Mouse (Mus musculus): ENCODE measurements around the gene Mfsd2b. TPM values are rescaled to one million over a fixed set of nuclear protein-coding genes. Genes with fewer than 3 reads are reported as not detected.
"Not testable (repeated sequence)": the region's sequence is repeated elsewhere in the genome, so short reads cannot be mapped to it uniquely, and the experiment has no call there.

Gene Mfsd2b
- polyA plus RNA-seq, 1 experiment from 2014 or later, result 0.97 TPM

GRCm38 (mm10) chr12:4905946-4906345 lies 31.8 kb upstream of the Mfsd2b start:
- no peak overlapping the region for H3K27ac ChIP-seq
- WGBS, result 64% methylated on average over 7 of the region's 7 CpGs
- no peaks in the 10 kb centered on the region for H3K27me3 ChIP-seq
- H3K4me3 ChIP-seq, result 0 out of 2 replicates have a peak overlapping the region, but pooled peaks have one; percentile 69
- no peak for ATAC-seq
- H3K4me1 ChIP-seq, result peaks cover 3% of the 10 kb centered on the region; the same call in 1 of the 2 replicates
- no peaks in the 10 kb centered on the region for H3K9me3 ChIP-seq (replicated peaks)
- no peak overlapping the region for H3K9ac ChIP-seq
- peak overlapping the region; percentile 78; the same call in 1 of the 2 replicates for H3K4me2 ChIP-seq
- H3K36me3 ChIP-seq (ENCODE audit: poor library complexity, severe bottlenecking), result peaks cover 9% of the 10 kb centered on the region; the same call in 1 of the 2 replicates

- no peaks in the 10 kb centered on the region for H3K4me1 ChIP-seq
- 89% methylated on average over 5 of the region's 5 CpGs for WGBS
- H3K27ac ChIP-seq, result no peak overlapping the region
- no peak for ATAC-seq
- H3K27me3 ChIP-seq, result no peaks in the 10 kb centered on the region
- no peak overlapping the region for H3K4me3 ChIP-seq
- H3K36me3 ChIP-seq (ENCODE audit: poor library complexity, severe bottlenecking), result peaks cover 28% of the 10 kb centered on the region
- H3K9me3 ChIP-seq (replicated peaks), result no peaks in the 10 kb centered on the region
- H3K9ac ChIP-seq, result no peak overlapping the region
- no peak overlapping the region for H3K4me2 ChIP-seq
These were observed 23.9 kb upstream of the Mfsd2b start for GRCm38 (mm10) chr12:4898024-4898423.

- WGBS, result 91% methylated on average over 1 of the region's 1 CpGs
- H3K9me3 ChIP-seq (replicated peaks), result no peaks in the 10 kb centered on the region
These were observed 15.7 kb upstream of the Mfsd2b start for GRCm38 (mm10) chr12:4889891-4890290.

GRCm38 (mm10) chr12:4889251-4889650 lies 15.1 kb upstream of the Mfsd2b start:
- Histone ChIP-seq H3K4me2 (no peak overlapping the region), H3K36me3 (ENCODE audit: poor library complexity, severe bottlenecking) (peaks cover 38% of the 10 kb centered on the region), H3K9ac (no peak overlapping the region), H3K4me3 (no peak overlapping the region), H3K9me3 (replicated peaks) (no peaks in the 10 kb centered on the region), H3K27me3 (no peaks in the 10 kb centered on the region), H3K27ac (no peak overlapping the region), H3K4me1 (no peaks in the 10 kb centered on the region)
- 98% methylated on average over 2 of the region's 2 CpGs for WGBS
- ATAC-seq, result no peak

More at GRCm38 (mm10) chr12:4889891-4890290, 15.7 kb upstream of the Mfsd2b start:
- Histone ChIP-seq H3K27ac (no peak overlapping the region), H3K36me3 (ENCODE audit: poor library complexity, severe bottlenecking) (peaks cover 33% of the 10 kb centered on the region), H3K4me2 (no peak overlapping the region), H3K4me1 (no peaks in the 10 kb centered on the region), H3K9ac (no peak overlapping the region), H3K4me3 (no peak overlapping the region), H3K27me3 (no peaks in the 10 kb centered on the region)
- no peak for ATAC-seq

- no peak overlapping the region for H3K4me2 ChIP-seq
- no peaks in the 10 kb centered on the region for H3K27me3 ChIP-seq
- no peaks in the 10 kb centered on the region for H3K4me1 ChIP-seq
- H3K36me3 ChIP-seq (ENCODE audit: poor library complexity, severe bottlenecking), result peaks cover 34% of the 10 kb centered on the region
- no peak for ATAC-seq
- H3K9me3 ChIP-seq (replicated peaks), result no peaks in the 10 kb centered on the region
- no peak overlapping the region for H3K4me3 ChIP-seq
- H3K27ac ChIP-seq, result no peak overlapping the region
- no peak overlapping the region for H3K9ac ChIP-seq
These were observed 14.6 kb upstream of the Mfsd2b start for GRCm38 (mm10) chr12:4888739-4889138.

GRCm38 (mm10) chr12:4886581-4886980 lies 12.4 kb upstream of the Mfsd2b start:
- 99% methylated on average over 4 of the region's 4 CpGs for WGBS
- H3K9me3 ChIP-seq (replicated peaks); ATAC-seq: not testable (repeated sequence)

GRCm38 (mm10) chr12:4885062-4885461 lies 10.9 kb upstream of the Mfsd2b start:
- Histone ChIP-seq H3K27me3 (no peaks in the 10 kb centered on the region), H3K9ac (no peak overlapping the region), H3K4me2 (no peak overlapping the region), H3K36me3 (ENCODE audit: poor library complexity, severe bottlenecking) (peaks cover 21% of the 10 kb centered on the region), H3K9me3 (replicated peaks) (no peaks in the 10 kb centered on the region), H3K27ac (no peak overlapping the region), H3K4me3 (no peak overlapping the region), H3K4me1 (no peaks in the 10 kb centered on the region)
- ATAC-seq, result no peak
- 84% methylated on average over 1 of the region's 1 CpGs for WGBS

More at GRCm38 (mm10) chr12:4886581-4886980, 12.4 kb upstream of the Mfsd2b start:
- H3K27me3 ChIP-seq, H3K27ac ChIP-seq, H3K4me1 ChIP-seq, H3K9ac ChIP-seq, H3K4me3 ChIP-seq, H3K4me2 ChIP-seq: not testable (repeated sequence)
- peaks cover 30% of the 10 kb centered on the region for H3K36me3 ChIP-seq (ENCODE audit: poor library complexity, severe bottlenecking)

- Histone ChIP-seq H3K27me3 (no peaks in the 10 kb centered on the region), H3K4me1 (no peaks in the 10 kb centered on the region), H3K36me3 (ENCODE audit: poor library complexity, severe bottlenecking) (peaks cover 30% of the 10 kb centered on the region), H3K9ac (no peak overlapping the region), H3K27ac (no peak overlapping the region), H3K4me2 (no peak overlapping the region), H3K4me3 (no peak overlapping the region), H3K9me3 (replicated peaks) (no peaks in the 10 kb centered on the region)
- WGBS, result 95% methylated on average over 2 of the region's 2 CpGs
- ATAC-seq, result no peak
These were observed 7.9 kb upstream of the Mfsd2b start for GRCm38 (mm10) chr12:4882086-4882485.

GRCm38 (mm10) chr12:4879048-4879447 lies 4.9 kb upstream of the Mfsd2b start:
- Histone ChIP-seq H3K36me3 (ENCODE audit: poor library complexity, severe bottlenecking) (peaks cover 24% of the 10 kb centered on the region), H3K4me3 (no peak overlapping the region), H3K9me3 (replicated peaks) (no peaks in the 10 kb centered on the region), H3K4me2 (no peak overlapping the region), H3K9ac (no peak overlapping the region), H3K27ac (no peak overlapping the region), H3K4me1 (peaks cover 7% of the 10 kb centered on the region), H3K27me3 (no peaks in the 10 kb centered on the region)
- 95% methylated on average over 5 of the region's 5 CpGs for WGBS
- ATAC-seq, result no peak

GRCm38 (mm10) chr12:4878296-4878783 lies 4.2 kb upstream of the Mfsd2b start:
- H3K4me2 ChIP-seq, result no peak overlapping the region
- H3K27ac ChIP-seq, result no peak overlapping the region
- 88% methylated on average over 9 of the region's 9 CpGs for WGBS
- H3K9ac ChIP-seq, result no peak overlapping the region
- H3K27me3 ChIP-seq, result peaks cover 5% of the 10 kb centered on the region; the same call in 1 of the 2 replicates
- H3K4me1 ChIP-seq, result peaks cover 12% of the 10 kb centered on the region
- ATAC-seq, result no peak
- H3K36me3 ChIP-seq (ENCODE audit: poor library complexity, severe bottlenecking), result peaks cover 24% of the 10 kb centered on the region
- no peaks in the 10 kb centered on the region for H3K9me3 ChIP-seq (replicated peaks)
- no peak overlapping the region for H3K4me3 ChIP-seq

GRCm38 (mm10) chr12:4875623-4876022 lies 1.5 kb upstream of the Mfsd2b start:
- Histone ChIP-seq H3K9ac (no peak overlapping the region), H3K4me2 (no peak overlapping the region), H3K4me3 (no peak overlapping the region), H3K27ac (no peak overlapping the region), H3K36me3 (ENCODE audit: poor library complexity, severe bottlenecking) (peaks cover 15% of the 10 kb centered on the region), H3K4me1 (peaks cover 12% of the 10 kb centered on the region), H3K9me3 (replicated peaks) (no peaks in the 10 kb centered on the region), H3K27me3 (peaks cover 10% of the 10 kb centered on the region; the same call in 1 of the 2 replicates)
- no peak for ATAC-seq
- 77% methylated on average over 8 of the region's 8 CpGs for WGBS

- Histone ChIP-seq H3K9me3 (replicated peaks) (no peaks in the 10 kb centered on the region), H3K4me3 (peak overlapping the region; percentile 37; the same call in 1 of the 2 replicates), H3K36me3 (ENCODE audit: poor library complexity, severe bottlenecking) (peaks cover 4% of the 10 kb centered on the region; the same call in 1 of the 2 replicates), H3K27me3 (peaks cover 10% of the 10 kb centered on the region; the same call in 1 of the 2 replicates), H3K9ac (no peak overlapping the region; the same call in 1 of the 2 replicates), H3K27ac (no peak overlapping the region), H3K4me2 (peak overlapping the region; percentile 72), H3K4me1 (peaks cover 12% of the 10 kb centered on the region)
- 78% methylated on average over 6 of the region's 6 CpGs for WGBS
- ATAC-seq, result no peak; the same call in 1 of the 2 replicates
These were observed 628 bp downstream of the Mfsd2b start for GRCm38 (mm10) chr12:4873531-4873930.

GRCm38 (mm10) chr12:4872983-4873477 lies 1.1 kb downstream of the Mfsd2b start:
- Histone ChIP-seq H3K27ac (no peak overlapping the region), H3K36me3 (ENCODE audit: poor library complexity, severe bottlenecking) (no peaks in the 10 kb centered on the region), H3K4me3 (no peak overlapping the region), H3K4me1 (peaks cover 12% of the 10 kb centered on the region), H3K27me3 (peaks cover 10% of the 10 kb centered on the region; the same call in 1 of the 2 replicates), H3K9me3 (replicated peaks) (no peaks in the 10 kb centered on the region), H3K4me2 (no peak overlapping the region), H3K9ac (no peak overlapping the region)
- 78% methylated on average over 5 of the region's 5 CpGs for WGBS
- ATAC-seq, result no peak
